ENCODE assay signal across 8 mouse cellular contexts in genomic region chr11:62278027-62278426, GRCm38 (mm10). TPM values are rescaled to one million over a fixed set of nuclear protein-coding genes. Genes with fewer than 3 reads are reported as not detected.
DNase-seq lines count a peak whose midpoint lies in the region; TF ChIP-seq lines count a peak whose summit lies in the region.

No protein-coding gene starts in this region.

- no peak for TF ChIP-seq POLR2A in ES-Bruce4 (IDR thresholded peaks at IDR 0.05; ENCODE audit: insufficient read depth, low read length)
- no peak for TF ChIP-seq POLR2A in testis, adult 2 months (IDR thresholded peaks at IDR 0.05; ENCODE audit: control insufficient read depth, low read depth, low read length)

- no peak overlapping the region for H3K9ac ChIP-seq in ES-Bruce4 (ENCODE audit: low read depth, poor library complexity, severe bottlenecking)

- H3K36me3 ChIP-seq in ES-Bruce4 (ENCODE audit: control insufficient read depth, insufficient read depth, low read length, poor library complexity, severe bottlenecking): no peaks in the 10 kb centered on the region
- H3K36me3 ChIP-seq in megakaryocyte, embryonic 14.5 days (replicated peaks; ENCODE audit: low read length): peaks cover 30% of the 10 kb centered on the region
- H3K36me3 ChIP-seq in testis, adult 2 months (ENCODE audit: control insufficient read depth, insufficient read depth, low read length): no peaks in the 10 kb centered on the region

- peak; percentile 80 for TF ChIP-seq CTCF in ES-Bruce4 (IDR thresholded peaks at IDR 0.05; ENCODE audit: low read depth, low read length)
- TF ChIP-seq CTCF in testis, adult 2 months (IDR thresholded peaks at IDR 0.05; ENCODE audit: control insufficient read depth, insufficient read depth, insufficient replicate concordance, low read depth, low read length): peak; percentile 70; the same call in 1 of the 2 replicates

- DNase-seq in heart, adult 8-10 months (ENCODE audit: low spot score): peak; percentile 36
- DNase-seq in heart, adult 11 months: no peak
- DNase-seq in c-Kit-negative CD71-positive TER-119-positive erythroid progenitor cells, embryonic 14.5 days (ENCODE audit: low read depth, low spot score): peak; percentile 75
- peak; percentile 72 for DNase-seq in gastrocnemius, postnatal 10 days
- peak; percentile 28 for DNase-seq in layer of hippocampus, adult 9-11 months

- TF ChIP-seq EP300 in ES-Bruce4 (IDR thresholded peaks at IDR 0.05; ENCODE audit: insufficient read depth, low read depth, low read length): no peak

- H3K27me3 ChIP-seq in ES-Bruce4 (ENCODE audit: control insufficient read depth, insufficient read depth, low read length, poor library complexity, severe bottlenecking): no peaks in the 10 kb centered on the region
- H3K27me3 ChIP-seq in megakaryocyte, embryonic 14.5 days (replicated peaks): no peaks in the 10 kb centered on the region
- H3K27me3 ChIP-seq in testis, adult 2 months (ENCODE audit: control insufficient read depth, insufficient read depth, low read length): no peaks in the 10 kb centered on the region

- H3K4me1 ChIP-seq in ES-Bruce4 (ENCODE audit: control insufficient read depth, insufficient read depth, low read length): no peaks in the 10 kb centered on the region
- peaks cover 47% of the 10 kb centered on the region for H3K4me1 ChIP-seq in megakaryocyte, embryonic 14.5 days
- peaks cover 3% of the 10 kb centered on the region for H3K4me1 ChIP-seq in testis, adult 2 months (ENCODE audit: control insufficient read depth, insufficient read depth, low read length)

- H3K4me3 ChIP-seq in ES-Bruce4 (ENCODE audit: low read depth, low read length): no peak overlapping the region
- peak overlapping the region; percentile 80 for H3K4me3 ChIP-seq in megakaryocyte, embryonic 14.5 days (replicated peaks)
- H3K4me3 ChIP-seq in testis, adult 2 months (ENCODE audit: control insufficient read depth, low read depth, low read length): no peak overlapping the region

- H3K27ac ChIP-seq in ES-Bruce4 (ENCODE audit: insufficient read depth, low read length): no peak overlapping the region
- no peak overlapping the region for H3K27ac ChIP-seq in testis, adult 2 months (ENCODE audit: control insufficient read depth, insufficient read depth, low read depth, low read length)

- H3K9me3 ChIP-seq in ES-Bruce4 (replicated peaks; ENCODE audit: control insufficient read depth, insufficient read depth, low read length, poor library complexity, severe bottlenecking): no peaks in the 10 kb centered on the region
- H3K9me3 ChIP-seq in megakaryocyte, embryonic 14.5 days: no peaks in the 10 kb centered on the region

RNA-seq across cellular contexts. Expression of gene Zswim7, which starts 3.1 kb away (rescaled TPM):
- 10 to 100 TPM; 17.0 to 19.5 (median 18.2) TPM for total RNA-seq in heart, adult 8-10 months (2022)
- 20.2 and 22.1 TPM in 2 replicates for polyA plus RNA-seq in ES-Bruce4 (2011; ENCODE audit: insufficient read depth, insufficient read length, low read depth, missing spikeins)
- 10 to 100 TPM; 15.2 to 17.9 TPM for total RNA-seq in gastrocnemius, postnatal 10 days (2021)
- polyA plus RNA-seq in megakaryocyte, embryonic 14.5 days (2012; ENCODE audit: insufficient read depth, low replicate concordance): 11.6 TPM in 1 of 2 replicates, not detected in the other
- 87.2 and 93.8 TPM in 2 replicates for polyA plus RNA-seq in testis, adult 2 months (2012; rRNA removed)

RNA-seq across cellular contexts. Expression of gene Ttc19, which starts 3.2 kb away (rescaled TPM):
- total RNA-seq in heart, adult 8-10 months (2022): 10 to 100 TPM; 40.0 to 43.4 (median 42.4) TPM
- polyA plus RNA-seq in ES-Bruce4 (2011; ENCODE audit: insufficient read depth, insufficient read length, low read depth, missing spikeins): 29.6 and 32.3 TPM in 2 replicates
- 10 to 100 TPM; 21.3 to 23.0 TPM for total RNA-seq in gastrocnemius, postnatal 10 days (2021)
- 1.8 and 2.7 TPM in 2 replicates for polyA plus RNA-seq in megakaryocyte, embryonic 14.5 days (2012; ENCODE audit: insufficient read depth, low replicate concordance)
- polyA plus RNA-seq in testis, adult 2 months (2012; rRNA removed): 3.7 and 4.2 TPM in 2 replicates

RNA-seq across cellular contexts. Expression of gene Adora2b, which starts 29.2 kb away (rescaled TPM):
- total RNA-seq in heart, adult 8-10 months (2022): under 1 TPM; 0.33 to 1.00 (median 0.68) TPM
- polyA plus RNA-seq in ES-Bruce4 (2011; ENCODE audit: insufficient read depth, insufficient read length, low read depth, missing spikeins): 0.43 and 0.84 TPM in 2 replicates
- total RNA-seq in gastrocnemius, postnatal 10 days (2021): 1 to 10 TPM in 1 of 2 experiments, under 1 TPM in 1; 0.88 to 1.3 TPM
- polyA plus RNA-seq in megakaryocyte, embryonic 14.5 days (2012; ENCODE audit: insufficient read depth, low replicate concordance): 4.6 and 10.6 TPM in 2 replicates
- polyA plus RNA-seq in testis, adult 2 months (2012; rRNA removed): 2.9 TPM in 2 replicates
